Mouse (Mus musculus) limb, embryonic 13.5 days (tissue): Measurements from ENCODE around the gene Podxl. TPM values are rescaled to one million over a fixed set of nuclear protein-coding genes. Genes with fewer than 3 reads are reported as not detected.

Experiments
- ATAC-seq: fragments of 200-750 bp; cut with Nextera tagmentation; 2 replicates; pipeline ENCODE4 v1.8.0; 2017; ENCODE audit warnings: low read depth, moderate number of reproducible peaks, moderate TSS enrichment; ENCODE audit not compliant: low FRiP score
- H3K27ac ChIP-seq: fragments of 300-500 bp; sonication (generic); 2 replicates; pipeline ENCODE4 v1.5.1; 2015; ENCODE audit warnings: inconsistent platforms, mild to moderate bottlenecking, moderate library complexity
- H3K27me3 ChIP-seq: fragments of 300-500 bp; sonication (generic); 2 replicates; pipeline ENCODE4 v1.6.1; 2015; ENCODE audit warnings: mild to moderate bottlenecking, inconsistent platforms
- H3K36me3 ChIP-seq: fragments of 300-500 bp; sonication (generic); 2 replicates; pipeline ENCODE4 v1.6.1; 2015; ENCODE audit warnings: inconsistent platforms, mild to moderate bottlenecking, moderate library complexity
- H3K4me1 ChIP-seq: fragments of 300-500 bp; sonication (generic); 2 replicates; pipeline ENCODE4 v1.6.1; 2015; ENCODE audit warnings: inconsistent platforms
- H3K4me2 ChIP-seq: fragments of 300-500 bp; sonication (generic); replicated peaks from 2 replicates; pipeline ENCODE4 v1.6.1; 2015; ENCODE audit warnings: inconsistent platforms, mild to moderate bottlenecking, moderate library complexity
- H3K4me3 ChIP-seq: fragments of 300-500 bp; sonication (generic); 2 replicates; pipeline ENCODE4 v1.5.1; 2015; ENCODE audit warnings: moderate library complexity, mild to moderate bottlenecking, inconsistent platforms
- H3K9ac ChIP-seq: fragments of 300-500 bp; sonication (generic); 2 replicates; pipeline ENCODE4 v1.6.1; 2015; ENCODE audit warnings: mild to moderate bottlenecking, inconsistent platforms
- H3K9me3 ChIP-seq: fragments of 300-500 bp; sonication (generic); 2 replicates; pipeline ENCODE4 v1.6.1; 2016; ENCODE audit warnings: inconsistent platforms
- WGBS: fragments of 180-500 bp; shearing (Covaris S2); methylation state at CpG from one replicate; pipeline ENCODE4 v1.1.7; 2015; 5-methylcytosine and 5-hydroxymethylcytosine counted together
- polyA plus RNA-seq: library from polyadenylated mRNA; unstranded; fragments of >200 nt; fragmentation: Nextera tagmentation; extraction: Ambion mirVana; gene quantifications from 2 replicates; pipeline ENCODE4 v1.2.1, GENCODE M21; 2015

Podxl gene
- polyA plus RNA-seq, 1 experiment from 2014 or later: 7.4 TPM

- H3K4me2 ChIP-seq: no peak overlapping the region
- no peak for ATAC-seq
- WGBS: 60% methylated on average over 7 of the region's 7 CpGs
- peaks cover 6% of the 10 kb centered on the region; the same call in 1 of the 2 replicates for H3K36me3 ChIP-seq
- H3K27me3 ChIP-seq: no peaks in the 10 kb centered on the region
- no peaks in the 10 kb centered on the region for H3K9me3 ChIP-seq
- no peak overlapping the region for H3K9ac ChIP-seq
- no peak overlapping the region for H3K27ac ChIP-seq
- H3K4me3 ChIP-seq: no peak overlapping the region
- H3K4me1 ChIP-seq: peaks cover 5% of the 10 kb centered on the region; the same call in 1 of the 2 replicates
Measured at GRCm38 (mm10) chr6:31520486-31521215, 43.1 kb downstream of the Podxl start.

- Histone ChIP-seq H3K27me3 (no peaks in the 10 kb centered on the region), H3K4me3 (no peak overlapping the region), H3K9ac (no peak overlapping the region), H3K36me3 (peaks cover 14% of the 10 kb centered on the region), H3K27ac (no peak overlapping the region), H3K9me3 (no peaks in the 10 kb centered on the region), H3K4me2 (no peak overlapping the region), H3K4me1 (peaks cover 5% of the 10 kb centered on the region; the same call in 1 of the 2 replicates)
- ATAC-seq: no peak
- WGBS: 70% methylated on average over 8 of the region's 8 CpGs
Measured at GRCm38 (mm10) chr6:31519001-31519471, 44.7 kb downstream of the Podxl start.

GRCm38 (mm10) chr6:31518338-31518698, 45.5 kb downstream of the Podxl start:
- Histone ChIP-seq H3K4me1 (peaks cover 10% of the 10 kb centered on the region; the same call in 1 of the 2 replicates), H3K4me2 (no peak overlapping the region), H3K27ac (no peak overlapping the region), H3K9ac (no peak overlapping the region), H3K9me3 (no peaks in the 10 kb centered on the region), H3K27me3 (no peaks in the 10 kb centered on the region), H3K4me3 (no peak overlapping the region), H3K36me3 (peaks cover 14% of the 10 kb centered on the region)
- WGBS: 89% methylated on average over 2 of the region's 2 CpGs
- no peak for ATAC-seq

GRCm38 (mm10) chr6:31517681-31518337, 46.0 kb downstream of the Podxl start:
- H3K4me1 ChIP-seq: peaks cover 10% of the 10 kb centered on the region; the same call in 1 of the 2 replicates
- ATAC-seq: no peak
- peaks cover 18% of the 10 kb centered on the region for H3K36me3 ChIP-seq
- H3K27me3 ChIP-seq: no peaks in the 10 kb centered on the region
- no peak overlapping the region for H3K4me2 ChIP-seq
- no peak overlapping the region for H3K4me3 ChIP-seq
- 79% methylated on average over 9 of the region's 9 CpGs for WGBS
- no peaks in the 10 kb centered on the region for H3K9me3 ChIP-seq
- H3K9ac ChIP-seq: no peak overlapping the region
- H3K27ac ChIP-seq: no peak overlapping the region

DNA sequence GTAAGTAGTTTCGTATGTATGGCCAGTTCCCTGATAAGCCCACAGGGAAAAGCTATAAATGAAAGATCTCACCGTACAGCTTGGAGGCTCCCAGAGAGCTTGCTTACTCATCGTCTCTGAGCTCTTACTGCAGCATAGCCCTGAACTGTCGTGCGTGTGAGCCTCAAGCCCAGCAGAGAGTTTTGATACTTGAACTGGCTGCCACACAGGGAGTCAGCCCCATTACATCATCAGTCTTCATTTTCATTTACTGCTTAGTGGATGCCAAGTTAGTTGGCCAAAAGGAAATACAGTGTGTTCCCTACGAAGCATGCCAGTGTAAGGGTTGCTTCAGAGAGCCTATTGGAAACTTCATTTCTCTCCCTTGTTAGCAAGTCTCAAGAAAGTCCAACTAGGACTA, 50.1 kb downstream of the Podxl start:
- ATAC-seq: no peak; the same call in 1 of the 2 replicates
- Histone ChIP-seq H3K9me3 (no peaks in the 10 kb centered on the region), H3K4me3 (no peak overlapping the region), H3K9ac (no peak overlapping the region), H3K4me2 (no peak overlapping the region), H3K36me3 (peaks cover 23% of the 10 kb centered on the region), H3K27me3 (no peaks in the 10 kb centered on the region), H3K27ac (no peak overlapping the region), H3K4me1 (peaks cover 5% of the 10 kb centered on the region; the same call in 1 of the 2 replicates)
- 54% methylated on average over 6 of the region's 6 CpGs for WGBS

GRCm38 (mm10) chr6:31502614-31503013, 61.2 kb downstream of the Podxl start:
- Histone ChIP-seq H3K36me3 (peaks cover 45% of the 10 kb centered on the region), H3K27ac (no peak overlapping the region), H3K4me3 (no peak overlapping the region), H3K9ac (no peak overlapping the region), H3K27me3 (no peaks in the 10 kb centered on the region), H3K4me1 (no peaks in the 10 kb centered on the region), H3K9me3 (no peaks in the 10 kb centered on the region), H3K4me2 (no peak overlapping the region)
- ATAC-seq: no peak
- WGBS: 94% methylated on average over 2 of the region's 2 CpGs

GRCm38 (mm10) chr6:31500691-31501090, 63.1 kb downstream of the Podxl start:
- Histone ChIP-seq H3K27me3 (no peaks in the 10 kb centered on the region), H3K27ac (no peak overlapping the region), H3K4me1 (no peaks in the 10 kb centered on the region), H3K36me3 (peaks cover 53% of the 10 kb centered on the region), H3K4me3 (no peak overlapping the region), H3K4me2 (no peak overlapping the region), H3K9ac (no peak overlapping the region), H3K9me3 (no peaks in the 10 kb centered on the region)
- ATAC-seq: no peak

GRCm38 (mm10) chr6:31500260-31500659, 63.5 kb downstream of the Podxl start:
- Histone ChIP-seq H3K4me1 (no peaks in the 10 kb centered on the region), H3K9me3 (no peaks in the 10 kb centered on the region), H3K4me3 (no peak overlapping the region), H3K36me3 (peaks cover 57% of the 10 kb centered on the region), H3K9ac (no peak overlapping the region), H3K27me3 (no peaks in the 10 kb centered on the region), H3K27ac (no peak overlapping the region), H3K4me2 (no peak overlapping the region)
- WGBS: 95% methylated on average over 2 of the region's 2 CpGs
- no peak for ATAC-seq

GRCm38 (mm10) chr6:31499836-31500235, 63.9 kb downstream of the Podxl start:
- H3K4me3 ChIP-seq: no peak overlapping the region
- no peak overlapping the region for H3K4me2 ChIP-seq
- ATAC-seq: no peak
- H3K9me3 ChIP-seq: no peaks in the 10 kb centered on the region
- H3K36me3 ChIP-seq: peaks cover 60% of the 10 kb centered on the region
- no peak overlapping the region for H3K9ac ChIP-seq
- no peaks in the 10 kb centered on the region for H3K4me1 ChIP-seq
- H3K27ac ChIP-seq: no peak overlapping the region
- no peaks in the 10 kb centered on the region for H3K27me3 ChIP-seq
- 89% methylated on average over 10 of the region's 10 CpGs for WGBS

GRCm38 (mm10) chr6:31496227-31496626, 67.6 kb downstream of the Podxl start:
- no peak for ATAC-seq

GRCm38 (mm10) chr6:31495122-31495731, 68.6 kb downstream of the Podxl start:
- no peak overlapping the region for H3K27ac ChIP-seq
- H3K36me3 ChIP-seq: peaks cover 47% of the 10 kb centered on the region
- H3K9ac ChIP-seq: no peak overlapping the region
- no peak for ATAC-seq
- H3K4me2 ChIP-seq: no peak overlapping the region
- H3K9me3 ChIP-seq: no peaks in the 10 kb centered on the region
- no peaks in the 10 kb centered on the region for H3K27me3 ChIP-seq
- H3K4me3 ChIP-seq: no peak overlapping the region
- H3K4me1 ChIP-seq: no peaks in the 10 kb centered on the region
- WGBS: 75% methylated on average over 2 of the region's 2 CpGs

More at GRCm38 (mm10) chr6:31496227-31496626, 67.6 kb downstream of the Podxl start:
- H3K27ac ChIP-seq: no peak overlapping the region
- no peak overlapping the region for H3K4me2 ChIP-seq
- no peak overlapping the region for H3K4me3 ChIP-seq
- H3K36me3 ChIP-seq: peaks cover 45% of the 10 kb centered on the region
- H3K27me3 ChIP-seq: no peaks in the 10 kb centered on the region
- H3K9me3 ChIP-seq: no peaks in the 10 kb centered on the region
- no peak overlapping the region for H3K9ac ChIP-seq
- no peaks in the 10 kb centered on the region for H3K4me1 ChIP-seq
- 84% methylated on average over 2 of the region's 2 CpGs for WGBS

DNA sequence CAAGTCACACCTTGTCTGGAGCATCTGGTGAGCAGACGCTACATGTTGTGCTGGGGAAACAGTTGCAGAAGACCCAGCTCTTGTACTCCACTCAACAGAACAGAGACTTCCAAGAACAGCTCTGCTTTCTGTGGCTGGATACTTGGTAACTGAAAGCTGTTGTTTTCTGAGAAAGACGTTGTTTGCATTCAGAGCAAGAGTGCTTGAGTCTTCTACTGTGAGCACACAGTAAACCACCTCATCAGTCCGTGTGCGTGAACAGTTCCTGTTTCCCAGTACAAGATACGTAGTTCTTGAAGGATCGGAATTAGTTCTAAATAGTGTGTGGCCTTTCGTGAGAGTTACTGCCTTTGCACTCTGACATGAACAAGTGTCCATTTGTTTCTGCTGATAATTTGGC, 73.8 kb downstream of the Podxl start:
- ATAC-seq: no peak
- 91% methylated on average over 7 of the region's 7 CpGs for WGBS
- H3K27me3 ChIP-seq: no peaks in the 10 kb centered on the region

More for the DNA sequence above, 73.8 kb downstream of the Podxl start:
- no peaks in the 10 kb centered on the region for H3K4me1 ChIP-seq
- no peak overlapping the region for H3K4me3 ChIP-seq
- H3K9ac ChIP-seq: no peak overlapping the region
- peaks cover 46% of the 10 kb centered on the region for H3K36me3 ChIP-seq
- no peak overlapping the region for H3K27ac ChIP-seq
- H3K9me3 ChIP-seq: no peaks in the 10 kb centered on the region
- H3K4me2 ChIP-seq: no peak overlapping the region
